Mouse (Mus musculus) left cerebral cortex, adult 18-20 months (tissue): ENCODE results near the gene Cfap20. TPM values are rescaled to one million over a fixed set of nuclear protein-coding genes. Genes with fewer than 3 reads are reported as not detected.

ENCODE experiments used
- DNase-seq, 2 experiments: peaks; one replicate each; pipeline ENCODE4 v3.0.0; 2021 to 2022; ENCODE audit warnings: low spot score in 2 of 2, mixed read lengths in 1 of 2
- long read RNA-seq, 2 experiments: library from polyadenylated mRNA; stranded (forward); transcript quantifications; one replicate each; pipeline ENCODE4 v2.0.0; 2021
- total RNA-seq, 2 experiments: library from RNA; stranded (reverse); gene quantifications; 2 replicates each; pipeline ENCODE4 v1.2.3; 2021

Cfap20 gene
- total RNA-seq, result 10 to 100 TPM; 58.8 to 60.7 TPM
- long read RNA-seq, experiment 1, transcript Cfap20-208 (4 exons, 2,544 nt), result minor isoform, 10 of 123 reads
- long read RNA-seq, experiment 1, transcript Cfap20-201 (6 exons, 1,295 nt), result major isoform, 81 of 123 reads
- long read RNA-seq, experiment 1, transcript Cfap20-205 (5 exons, 1,023 nt), result minor isoform, 7 of 123 reads
- long read RNA-seq, experiment 1, partial matches to known transcripts, result 7 of 123 reads
- long read RNA-seq, experiment 1, other reads (novel, unspliced or antisense), result 18 of 123 reads
- long read RNA-seq, experiment 2, transcript Cfap20-205 (5 exons, 1,023 nt), result minor isoform, 9 of 87 reads
- long read RNA-seq, experiment 2, transcript Cfap20-201 (6 exons, 1,295 nt), result major isoform, 65 of 87 reads
- long read RNA-seq, experiment 2, partial matches to known transcripts, result 2 of 87 reads
- long read RNA-seq, experiment 2, other reads (novel, unspliced or antisense), result 8 of 87 reads

- peak; percentile 99 for DNase-seq
Observed at GRCm38 (mm10) chr8:95434686-95435439, at the start of gene Cfap20. Gene Cfap20 (minus strand): TSS chr8:95434869.

GRCm38 (mm10) chr8:95470008-95470407 lies 35.3 kb upstream of the Cfap20 start:
- no peak for DNase-seq

- no peak for DNase-seq
Observed at GRCm38 (mm10) chr8:95468995-95469394, 34.3 kb upstream of the Cfap20 start.

- DNase-seq, result no peak
Observed at GRCm38 (mm10) chr8:95466543-95466942, 31.9 kb upstream of the Cfap20 start.

GRCm38 (mm10) chr8:95452518-95452917 lies 17.8 kb upstream of the Cfap20 start:
- DNase-seq, result no peak

DNA sequence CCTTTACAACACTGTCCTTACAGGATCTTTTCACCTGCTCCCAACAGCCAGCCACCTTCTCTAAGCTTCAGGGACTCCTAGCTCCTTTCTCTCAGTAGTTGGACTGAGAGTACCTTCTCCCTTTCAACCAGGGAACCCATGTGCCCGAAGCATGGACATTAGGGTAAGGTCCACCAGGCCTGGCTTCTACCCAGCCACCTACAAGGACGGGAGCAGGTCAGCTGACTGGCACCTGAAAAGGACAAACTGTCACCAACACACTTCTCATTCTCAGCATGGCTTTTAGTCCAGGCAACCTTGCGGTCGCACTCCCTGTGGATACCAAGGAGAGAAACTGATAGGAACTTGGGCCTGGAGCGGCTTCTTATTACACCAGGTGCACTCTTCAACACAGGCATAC lies 15.6 kb upstream of the Cfap20 start:
- DNase-seq, result no peak

DNA sequence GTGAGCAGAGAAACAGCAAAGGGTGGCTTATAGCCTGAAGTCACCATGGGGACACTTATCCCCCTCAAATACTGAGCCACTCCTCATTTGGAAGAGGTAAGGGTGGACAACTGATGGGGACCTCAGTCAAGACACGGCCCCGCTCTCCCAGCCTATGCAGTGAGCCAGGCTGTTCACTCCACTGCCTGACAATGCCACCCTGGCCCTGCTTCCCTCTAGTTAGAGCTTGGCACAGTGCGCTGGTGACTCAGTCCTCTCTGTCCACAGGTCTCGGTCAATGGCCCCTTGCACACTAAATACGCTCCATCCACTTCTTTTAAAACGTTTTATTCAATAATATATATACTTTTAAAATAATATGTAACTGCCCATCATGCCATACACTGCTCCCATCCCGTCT lies 13.0 kb upstream of the Cfap20 start:
- DNase-seq, result no peak

- no peak for DNase-seq
Observed at GRCm38 (mm10) chr8:95445042-95445441, 10.4 kb upstream of the Cfap20 start.

- DNase-seq, result no peak
Observed at GRCm38 (mm10) chr8:95441491-95442039, 6.9 kb upstream of the Cfap20 start.

GRCm38 (mm10) chr8:95440168-95440709 lies 5.6 kb upstream of the Cfap20 start:
- no peak for DNase-seq

GRCm38 (mm10) chr8:95439421-95439820 lies 4.8 kb upstream of the Cfap20 start:
- DNase-seq, result no peak

- no peak for DNase-seq
Observed at GRCm38 (mm10) chr8:95437341-95437992, 2.8 kb upstream of the Cfap20 start.

DNA sequence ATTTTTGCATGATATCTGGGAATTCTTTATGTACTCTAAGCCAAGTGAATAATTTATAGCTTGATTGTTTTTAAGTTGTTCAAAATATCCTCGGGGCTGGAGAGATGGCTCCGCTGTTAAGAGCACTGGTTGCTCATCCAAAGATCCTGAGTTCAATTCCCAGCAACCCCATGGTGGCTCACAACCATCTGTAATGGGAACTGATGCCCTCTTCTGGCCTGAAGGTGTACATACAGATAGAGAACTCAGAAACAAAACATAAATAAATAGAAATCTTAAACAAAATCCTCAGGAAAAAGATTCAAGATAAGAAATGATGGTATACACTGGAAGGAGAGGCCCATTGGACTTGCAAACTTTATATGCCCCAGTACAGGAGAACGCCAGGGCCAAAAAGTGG lies 1.3 kb upstream of the Cfap20 start:
- DNase-seq, result no peak

DNA sequence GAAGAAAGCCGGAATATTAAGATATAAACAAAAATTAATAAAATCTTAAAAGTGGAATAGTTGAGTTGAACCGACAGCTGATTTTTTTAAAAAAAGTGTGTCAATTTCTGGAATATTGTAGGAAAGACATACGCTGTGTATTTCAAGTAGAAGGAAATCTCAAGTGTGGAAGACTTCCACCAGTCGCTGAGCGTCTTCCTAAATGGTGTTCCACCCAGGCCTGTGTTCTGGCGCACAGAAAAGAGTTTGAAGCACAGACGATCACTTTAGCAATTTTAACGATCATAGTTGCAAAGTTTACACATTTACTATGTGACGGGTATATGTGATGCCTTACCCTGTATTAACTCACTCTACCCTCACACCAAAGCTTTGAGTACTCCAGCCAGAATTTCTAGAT lies 802 bp upstream of the Cfap20 start:
- no peak for DNase-seq

DNA sequence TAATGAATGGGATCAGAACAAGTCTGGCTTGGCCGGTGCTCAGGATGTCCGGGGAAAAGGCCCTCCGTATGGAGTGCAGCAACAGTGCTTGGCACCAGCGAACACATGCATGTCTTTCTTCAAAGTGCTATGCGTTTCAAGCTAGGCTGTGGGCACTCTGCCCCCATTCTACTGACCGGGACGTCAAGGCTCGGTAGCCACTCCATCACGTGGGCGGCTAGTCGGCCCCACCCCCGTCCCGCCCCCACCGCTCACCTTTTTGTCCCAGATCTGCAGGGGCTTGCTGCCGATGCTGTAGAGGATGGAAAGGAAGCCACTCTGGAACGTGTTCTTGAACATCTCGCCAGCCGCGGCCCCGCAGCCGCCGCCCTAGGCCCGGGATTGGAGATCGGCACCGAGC lies 436 bp downstream of the Cfap20 start:
- peak; percentile 24 to 29 for DNase-seq

GRCm38 (mm10) chr8:95433124-95433523 lies 1.5 kb downstream of the Cfap20 start:
- DNase-seq, result no peak

GRCm38 (mm10) chr8:95432471-95432870 lies 2.2 kb downstream of the Cfap20 start:
- no peak for DNase-seq

GRCm38 (mm10) chr8:95429945-95430344 lies 4.7 kb downstream of the Cfap20 start:
- DNase-seq, result peak in 1 of 2 experiments; percentile 27

- DNase-seq, result peak; percentile 36 to 65
Observed at GRCm38 (mm10) chr8:95427594-95428535, 6.8 kb downstream of the Cfap20 start.

GRCm38 (mm10) chr8:95426781-95427281 lies 7.8 kb downstream of the Cfap20 start:
- peak in 1 of 2 experiments; percentile 21 for DNase-seq
